Mouse (Mus musculus) lung, embryonic 16.5 days (tissue): ENCODE data around the gene Zfp113. TPM values are rescaled to one million over a fixed set of nuclear protein-coding genes. Genes with fewer than 3 reads are reported as not detected.

Source experiments
- ATAC-seq: fragments of 200-750 bp; cut with Nextera tagmentation; 2 replicates; pipeline ENCODE4 v1.8.0; 2017; ENCODE audit warnings: low read depth, mild to moderate bottlenecking, moderate library complexity
- H3K27ac ChIP-seq: fragments of 300-500 bp; sonication (generic); 2 replicates; pipeline ENCODE4 v1.5.1; 2014; ENCODE audit warnings: mild to moderate bottlenecking, control low read depth, low read length
- H3K27me3 ChIP-seq: fragments of 300-500 bp; sonication (generic); 2 replicates; pipeline ENCODE4 v1.6.1; 2014; ENCODE audit warnings: low read depth, low read length, mixed read lengths; ENCODE audit not compliant: control insufficient read depth, insufficient read depth
- H3K36me3 ChIP-seq: fragments of 300-500 bp; sonication (generic); 2 replicates; pipeline ENCODE4 v1.6.1; 2014; ENCODE audit warnings: low read length; ENCODE audit not compliant: control insufficient read depth, insufficient read depth
- H3K4me1 ChIP-seq: fragments of 300-500 bp; sonication (generic); replicated peaks from 2 replicates; pipeline ENCODE4 v1.6.1; 2014; ENCODE audit warnings: low read length, mixed read lengths; ENCODE audit not compliant: control insufficient read depth, insufficient read depth
- H3K4me2 ChIP-seq: fragments of 300-500 bp; sonication (generic); 2 replicates; pipeline ENCODE4 v1.6.1; 2014; ENCODE audit warnings: low read depth, low read length, control low read depth
- H3K4me3 ChIP-seq: fragments of 300-500 bp; sonication (generic); 2 replicates; pipeline ENCODE4 v1.5.1; 2014; ENCODE audit warnings: mild to moderate bottlenecking, low read length, control low read depth
- H3K9ac ChIP-seq: fragments of 300-500 bp; sonication (generic); 2 replicates; pipeline ENCODE4 v1.6.1; 2014; ENCODE audit warnings: low read length, control low read depth
- H3K9me3 ChIP-seq: fragments of 300-500 bp; sonication (generic); 2 replicates; pipeline ENCODE4 v1.6.1; 2016; ENCODE audit warnings: low read length; ENCODE audit not compliant: control insufficient read depth
- WGBS: fragments of 180-500 bp; shearing (Covaris S2); extraction: QIAGEN DNeasy Blood & Tissue Kit; methylation state at CpG from one replicate; pipeline ENCODE4 v1.1.7; 2014; 5-methylcytosine and 5-hydroxymethylcytosine counted together
- polyA plus RNA-seq: library from polyadenylated mRNA; unstranded; fragments of >200 nt; fragmentation: Nextera tagmentation; extraction: Ambion mirVana; gene quantifications from 2 replicates; pipeline ENCODE4 v1.2.1, GENCODE M21; 2015

Gene Zfp113
- polyA plus RNA-seq, 1 experiment from 2014 or later, result 24.0 TPM

DNA sequence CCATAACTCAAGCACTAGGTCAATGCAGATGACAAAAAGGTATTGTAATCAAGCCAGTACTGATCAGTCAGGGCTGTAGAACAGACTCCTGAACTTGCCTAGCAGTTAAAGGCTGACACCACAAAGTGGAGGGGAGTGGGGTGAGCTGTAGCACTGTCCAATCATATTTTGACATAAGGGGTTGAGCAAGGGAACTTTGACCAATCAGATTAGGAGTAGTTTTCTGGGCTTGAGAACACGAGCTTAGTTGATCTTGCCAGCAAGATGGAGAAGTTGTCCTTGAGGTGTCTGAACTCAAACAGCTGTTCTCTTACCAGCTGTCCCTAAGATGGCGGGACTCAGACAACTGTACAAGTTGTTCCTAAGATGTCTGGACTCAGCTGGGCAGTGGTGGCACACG lies 17.7 kb upstream of the Zfp113 start:
- Histone ChIP-seq H3K9me3 (no peaks in the 10 kb centered on the region), H3K27me3 (no peaks in the 10 kb centered on the region), H3K36me3 (peaks cover 32% of the 10 kb centered on the region), H3K4me1 (peaks cover 17% of the 10 kb centered on the region), H3K9ac (no peak overlapping the region), H3K27ac (0 out of 2 replicates have a peak overlapping the region, but pooled peaks have one; percentile 98), H3K4me3 (no peak overlapping the region; the same call in 1 of the 2 replicates), H3K4me2 (peak overlapping the region; percentile 63)
- 66% methylated on average over 3 of the region's 3 CpGs for WGBS
- ATAC-seq, result no peak

DNA sequence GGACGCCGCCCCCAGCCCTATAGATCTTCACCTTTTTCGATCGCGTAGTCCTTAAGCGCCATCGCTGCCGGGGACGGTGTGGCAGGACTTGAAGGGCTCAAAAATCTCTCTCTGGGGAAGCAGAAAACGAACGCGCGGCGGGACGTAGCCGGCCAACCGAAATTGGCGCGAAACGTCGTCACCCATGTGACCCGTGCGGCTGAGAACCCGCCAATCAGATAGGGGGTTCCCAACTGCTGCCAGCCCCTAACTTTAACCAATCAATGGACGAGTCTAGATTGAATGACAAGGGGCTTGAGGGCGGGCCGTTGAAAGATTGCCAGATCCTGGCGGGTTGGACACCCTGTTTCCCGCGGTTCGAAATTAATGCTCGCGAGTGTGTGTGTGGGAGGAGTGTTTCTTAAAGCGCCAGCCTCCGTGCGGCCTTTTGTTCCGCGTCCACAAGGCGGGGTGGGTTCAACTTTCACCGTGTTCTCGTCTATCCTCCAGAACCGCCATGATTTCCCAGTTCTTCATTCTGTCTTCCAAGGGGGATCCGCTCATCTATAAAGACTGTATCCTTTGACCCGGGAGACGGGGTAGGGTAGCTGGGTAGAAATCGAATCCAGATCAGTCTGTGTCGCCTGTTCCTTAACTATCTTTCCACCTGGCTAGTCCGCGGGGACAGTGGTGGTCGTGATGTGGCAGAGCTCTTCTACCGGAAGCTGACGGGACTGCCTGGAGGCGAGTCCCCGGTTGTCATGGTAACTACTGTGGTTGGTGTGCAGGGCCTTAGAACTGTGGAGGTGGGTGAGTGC lies 16.3 kb upstream of the Zfp113 start, which contains the start of the genes Ap4m1 and Mcm7:
TSS of gene Ap4m1 (plus strand) at position 308 of the 797 bp plus-strand sequence.
TSS of gene Mcm7 (minus strand) at position 728 of the 797 bp plus-strand sequence.
- Histone ChIP-seq H3K4me1 (peaks cover 17% of the 10 kb centered on the region), H3K9me3 (no peaks in the 10 kb centered on the region), H3K27me3 (no peaks in the 10 kb centered on the region), H3K4me3 (peak within 1 kb of the TSS; percentile 86), H3K4me2 (peak within 1 kb of the TSS; percentile 86), H3K36me3 (peaks cover 36% of the 10 kb centered on the region), H3K9ac (peak within 1 kb of the TSS; percentile 85), H3K27ac (peak within 1 kb of the TSS; percentile 98)
- WGBS, result under 1% methylated on average over 54 of the region's 54 CpGs
- peak; percentile 94 for ATAC-seq

DNA sequence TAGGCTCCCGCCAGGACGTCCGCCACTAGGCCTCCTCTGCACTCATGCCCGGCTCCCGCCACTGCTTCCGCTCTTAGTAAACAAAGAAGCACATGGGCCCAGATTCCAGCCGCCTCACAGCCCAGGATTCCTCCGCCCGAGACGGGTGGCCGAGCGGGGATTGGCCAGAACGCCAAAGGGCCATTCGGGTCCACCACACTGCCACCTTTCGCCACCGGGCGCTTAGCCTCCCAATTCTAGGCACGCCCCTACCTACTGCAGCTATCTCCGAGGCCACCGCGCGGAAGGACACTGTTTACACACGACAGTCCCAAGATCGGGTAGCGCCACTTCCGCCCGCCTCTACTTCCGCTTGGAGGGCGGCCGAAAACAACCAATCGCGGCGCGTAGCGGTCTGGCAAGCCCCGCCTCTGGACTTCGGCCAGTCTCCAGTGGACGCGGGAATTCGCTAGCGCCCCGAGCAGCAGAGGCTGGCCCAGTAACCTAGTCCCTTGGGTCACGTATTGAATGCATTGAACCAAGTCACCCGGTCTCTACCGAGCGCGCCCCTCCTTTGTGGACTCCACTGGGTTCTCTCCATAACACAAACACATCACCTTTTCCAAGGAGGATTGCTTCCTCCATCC lies 15.5 kb upstream of the Zfp113 start:
- H3K27me3 ChIP-seq, result no peaks in the 10 kb centered on the region
- peak overlapping the region; percentile 85 for H3K9ac ChIP-seq
- H3K36me3 ChIP-seq, result peaks cover 37% of the 10 kb centered on the region
- ATAC-seq, result peak; percentile 86
- peak overlapping the region; percentile 86 for H3K4me3 ChIP-seq
- under 1% methylated on average over 47 of the region's 47 CpGs for WGBS
- peak overlapping the region; percentile 86 for H3K4me2 ChIP-seq
- peak overlapping the region; percentile 98 for H3K27ac ChIP-seq
- no peaks in the 10 kb centered on the region for H3K9me3 ChIP-seq
- peaks cover 17% of the 10 kb centered on the region for H3K4me1 ChIP-seq

DNA sequence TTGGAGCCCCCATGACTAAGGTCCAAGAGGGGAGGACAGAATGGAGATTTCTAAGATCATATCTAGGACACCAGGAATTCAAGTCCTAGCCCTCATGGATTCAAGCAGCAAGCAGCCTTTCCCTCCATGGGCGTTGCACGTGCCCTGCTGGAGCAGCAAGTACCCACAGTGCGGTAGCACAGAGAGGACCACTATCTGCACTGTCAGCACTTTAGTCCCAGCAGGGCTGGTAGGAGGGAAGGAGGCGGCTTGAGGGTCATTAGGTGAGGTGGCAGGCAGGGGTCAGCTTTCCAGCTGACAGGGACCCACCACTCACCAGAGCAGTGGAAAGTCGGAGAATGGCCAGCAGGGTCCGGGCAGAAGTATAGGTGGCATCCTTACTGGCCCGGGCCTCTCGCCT lies 10.1 kb upstream of the Zfp113 start:
- Histone ChIP-seq H3K9me3 (no peaks in the 10 kb centered on the region), H3K9ac (no peak overlapping the region), H3K27ac (no peak overlapping the region), H3K4me3 (no peak overlapping the region), H3K36me3 (peaks cover 57% of the 10 kb centered on the region), H3K4me1 (peaks cover 12% of the 10 kb centered on the region), H3K4me2 (no peak overlapping the region), H3K27me3 (no peaks in the 10 kb centered on the region)
- no peak for ATAC-seq
- 68% methylated on average over 8 of the region's 8 CpGs for WGBS

DNA sequence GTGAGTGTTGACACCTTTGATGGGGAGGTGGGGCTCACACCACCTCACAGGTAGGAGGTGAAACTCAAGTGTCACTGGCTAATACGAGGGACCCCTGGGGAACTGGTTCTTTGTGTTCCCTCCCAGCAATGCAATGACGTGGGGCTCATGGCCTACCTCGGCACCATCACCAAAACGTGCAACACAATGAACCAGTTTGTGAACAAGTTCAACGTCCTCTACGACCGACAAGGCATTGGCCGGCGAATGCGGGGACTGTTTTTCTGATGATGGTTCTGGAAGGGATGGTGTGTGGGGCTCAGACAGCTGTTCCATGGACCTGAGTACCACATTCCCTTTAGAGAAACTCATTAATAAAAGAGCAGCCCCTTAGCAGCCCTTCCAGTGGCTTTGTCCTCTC lies 8.1 kb upstream of the Zfp113 start:
- WGBS, result 65% methylated on average over 10 of the region's 10 CpGs
- Histone ChIP-seq H3K27ac (no peak overlapping the region), H3K4me1 (peaks cover 8% of the 10 kb centered on the region; the same call in 1 of the 2 replicates), H3K4me2 (no peak overlapping the region), H3K27me3 (no peaks in the 10 kb centered on the region), H3K36me3 (peaks cover 52% of the 10 kb centered on the region), H3K9me3 (no peaks in the 10 kb centered on the region), H3K4me3 (no peak overlapping the region), H3K9ac (no peak overlapping the region)
- no peak for ATAC-seq

DNA sequence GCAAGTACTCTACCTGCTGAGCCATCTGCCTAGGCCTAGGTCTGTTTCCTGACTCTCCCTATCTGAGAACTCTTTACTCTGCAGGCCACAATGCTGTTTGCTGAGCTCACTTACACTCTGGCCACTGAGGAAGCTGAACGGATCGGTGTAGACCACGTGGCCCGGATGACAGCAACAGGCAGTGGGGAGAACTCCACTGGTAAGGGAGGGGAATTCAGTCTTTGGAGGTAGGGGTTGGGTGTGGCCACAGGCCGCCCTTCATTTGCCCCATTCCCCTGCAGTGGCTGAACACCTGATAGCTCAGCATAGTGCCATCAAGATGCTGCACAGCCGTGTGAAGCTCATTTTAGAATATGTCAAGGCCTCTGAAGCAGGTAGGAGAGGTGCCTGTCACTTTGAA lies 7.5 kb upstream of the Zfp113 start:
- no peak overlapping the region for H3K9ac ChIP-seq
- H3K4me2 ChIP-seq, result no peak overlapping the region
- H3K27me3 ChIP-seq, result no peaks in the 10 kb centered on the region
- no peak overlapping the region for H3K27ac ChIP-seq
- WGBS, result 62% methylated on average over 6 of the region's 6 CpGs
- ATAC-seq, result no peak
- peaks cover 49% of the 10 kb centered on the region for H3K36me3 ChIP-seq
- no peak overlapping the region for H3K4me3 ChIP-seq
- H3K9me3 ChIP-seq, result no peaks in the 10 kb centered on the region
- peaks cover 8% of the 10 kb centered on the region; the same call in 1 of the 2 replicates for H3K4me1 ChIP-seq

DNA sequence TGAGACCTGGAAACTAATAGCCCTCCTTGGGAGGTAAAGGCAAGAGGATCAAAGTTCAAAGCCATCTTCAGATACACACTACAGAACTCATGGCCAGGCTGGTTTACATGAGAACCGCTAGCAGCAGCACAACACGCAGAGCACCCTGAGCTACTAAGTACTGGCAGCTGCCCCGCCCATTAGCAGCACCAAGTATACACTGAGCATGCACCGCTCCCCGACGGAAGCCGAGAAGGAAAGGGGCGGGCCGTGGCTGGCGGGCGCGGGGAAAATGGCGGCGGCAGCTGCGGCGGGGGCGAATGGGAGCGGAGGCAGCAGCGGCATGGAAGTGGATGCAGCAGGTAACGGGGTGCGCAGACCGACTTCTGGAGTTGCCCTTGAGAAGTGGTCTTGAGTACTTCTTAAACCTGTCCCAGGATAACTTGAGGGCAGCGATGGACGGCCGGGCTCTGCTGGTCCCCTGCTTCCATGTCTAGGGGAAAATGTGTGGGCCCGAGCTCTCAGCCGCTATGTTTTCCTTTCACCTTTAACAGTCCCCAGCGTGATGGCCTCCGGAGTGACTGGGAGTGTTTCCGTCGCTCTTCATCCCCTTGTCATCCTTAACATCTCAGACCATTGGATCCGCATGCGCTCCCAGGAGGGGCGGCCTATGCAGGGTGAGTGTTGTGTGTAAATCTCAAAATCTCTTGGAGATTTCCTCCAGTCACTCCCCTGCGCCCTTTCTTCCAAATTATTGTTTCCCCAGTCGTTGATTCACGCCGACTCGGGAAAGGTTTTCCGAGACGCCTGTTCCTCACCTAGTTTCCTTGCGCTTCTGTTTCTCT lies 5.5 kb upstream of the Zfp113 start, which contains the start of gene Cops6:
TSS of gene Cops6 (plus strand) at position 230 of the 824 bp plus-strand sequence.
- Histone ChIP-seq H3K9me3 (no peaks in the 10 kb centered on the region), H3K4me1 (peaks cover 8% of the 10 kb centered on the region; the same call in 1 of the 2 replicates), H3K27ac (peak within 1 kb of the TSS; percentile 72), H3K9ac (peak within 1 kb of the TSS; percentile 86), H3K4me3 (peak within 1 kb of the TSS; percentile 91), H3K36me3 (peaks cover 31% of the 10 kb centered on the region), H3K27me3 (no peaks in the 10 kb centered on the region), H3K4me2 (peak within 1 kb of the TSS; percentile 79)
- ATAC-seq, result peak; percentile 97
- under 1% methylated on average over 42 of the region's 42 CpGs for WGBS

DNA sequence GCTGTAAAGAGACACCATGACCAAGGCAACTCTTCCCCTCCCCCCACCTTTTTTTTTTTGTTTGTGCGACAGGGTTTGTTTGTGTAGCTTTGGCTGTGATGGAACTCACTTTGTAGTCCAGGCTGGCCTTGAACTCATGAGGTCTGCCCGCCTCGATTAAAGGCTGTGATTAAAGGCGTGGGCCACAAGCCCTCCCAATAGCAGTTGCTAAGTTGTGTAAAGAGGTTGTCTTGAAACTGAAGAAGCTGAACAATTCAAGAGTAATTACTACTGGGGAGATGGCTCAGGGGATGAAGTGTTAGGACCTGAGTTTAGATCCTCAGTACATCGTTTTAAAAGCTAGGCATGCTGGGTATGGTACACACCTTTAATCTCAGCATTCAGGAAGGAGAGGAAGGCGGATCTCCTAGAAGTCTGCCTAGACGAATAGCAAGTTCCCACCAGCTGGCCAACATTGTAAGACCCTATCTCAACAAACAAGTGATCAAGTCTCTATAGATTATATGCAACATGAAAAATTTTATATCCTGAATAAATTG lies 4.7 kb upstream of the Zfp113 start:
- Histone ChIP-seq H3K4me1 (peaks cover 8% of the 10 kb centered on the region; the same call in 1 of the 2 replicates), H3K9me3 (no peaks in the 10 kb centered on the region), H3K36me3 (peaks cover 24% of the 10 kb centered on the region), H3K4me2 (peak overlapping the region; percentile 64), H3K27me3 (no peaks in the 10 kb centered on the region), H3K9ac (peak overlapping the region; percentile 86), H3K27ac (peak overlapping the region; percentile 12), H3K4me3 (peak overlapping the region; percentile 91)
- WGBS, result 66% methylated on average over 7 of the region's 7 CpGs
- ATAC-seq, result no peak
